Mouse (Mus musculus) hindlimb bud, embryonic 11.5 days (tissue): ENCODE measurements around the gene Fam189b.

ENCODE experiments used
- DNase-seq: peaks from one replicate; pipeline ENCODE4 v3.0.0-alpha.2; 2012; ENCODE audit warnings: low read depth, low spot score; ENCODE audit errors: extremely low spot score

The Fam189b gene

DNA sequence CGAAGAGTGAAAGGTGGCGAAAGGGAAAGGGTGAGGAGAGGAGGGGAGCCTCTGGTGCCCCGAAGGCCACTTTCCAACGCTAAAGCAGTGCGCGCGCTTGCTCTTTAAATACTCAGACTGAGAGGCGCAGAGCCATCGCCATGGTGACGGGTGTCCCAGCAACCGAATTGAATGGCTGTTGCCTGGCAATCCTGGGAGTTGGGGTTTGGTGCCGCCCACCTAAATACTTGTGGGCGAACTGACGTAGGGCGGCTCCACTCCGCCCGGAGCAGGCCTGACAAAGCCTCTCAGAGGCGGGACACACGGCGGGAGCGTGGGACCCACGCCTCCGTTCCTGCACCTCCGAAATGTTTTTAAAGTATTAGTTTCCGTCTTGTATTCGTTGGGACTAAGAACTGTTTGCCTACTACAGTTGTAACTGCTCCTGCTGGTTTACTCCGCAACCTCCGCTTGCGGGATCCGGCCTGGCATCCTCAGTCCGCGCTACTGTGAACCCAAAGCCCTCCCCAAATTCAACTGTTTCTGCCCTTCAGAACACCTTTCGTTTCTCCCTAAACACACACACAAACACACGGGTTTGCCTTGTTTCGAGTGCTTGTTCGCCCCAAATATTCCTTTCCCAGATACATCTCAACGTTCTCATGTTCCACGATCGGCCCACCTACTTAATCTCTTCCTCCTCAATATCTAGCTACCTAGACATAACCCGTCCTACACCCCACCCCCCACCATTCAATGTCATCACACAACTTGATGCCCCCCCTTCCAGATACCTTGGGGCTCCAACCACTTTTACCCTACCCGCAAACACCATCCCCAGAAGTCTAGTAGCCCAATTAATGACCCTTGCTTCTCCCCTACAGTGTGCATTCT is 44.6 kb downstream of the Fam189b start:
- DNase-seq, result peak; percentile 83

DNA sequence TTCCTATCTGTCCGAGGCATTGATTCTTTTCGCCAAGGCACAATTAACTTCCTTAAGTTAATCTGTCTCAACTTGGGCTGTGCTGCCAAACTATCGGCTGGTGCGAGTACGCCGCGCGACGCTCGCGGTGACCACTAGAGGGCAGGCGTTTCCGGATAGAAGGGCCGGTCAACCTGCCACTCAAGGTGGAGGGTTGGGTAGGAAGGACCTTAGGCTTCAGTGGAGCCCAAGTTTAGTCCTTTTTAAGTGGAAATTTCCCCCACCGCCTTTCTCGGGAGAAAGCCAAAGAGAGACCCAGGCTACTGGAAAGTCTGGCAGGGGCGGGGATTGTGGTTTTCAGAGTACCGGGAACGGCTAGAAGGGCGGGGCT is 45.2 kb downstream of the Fam189b start:
- DNase-seq, result peak; percentile 66

DNA sequence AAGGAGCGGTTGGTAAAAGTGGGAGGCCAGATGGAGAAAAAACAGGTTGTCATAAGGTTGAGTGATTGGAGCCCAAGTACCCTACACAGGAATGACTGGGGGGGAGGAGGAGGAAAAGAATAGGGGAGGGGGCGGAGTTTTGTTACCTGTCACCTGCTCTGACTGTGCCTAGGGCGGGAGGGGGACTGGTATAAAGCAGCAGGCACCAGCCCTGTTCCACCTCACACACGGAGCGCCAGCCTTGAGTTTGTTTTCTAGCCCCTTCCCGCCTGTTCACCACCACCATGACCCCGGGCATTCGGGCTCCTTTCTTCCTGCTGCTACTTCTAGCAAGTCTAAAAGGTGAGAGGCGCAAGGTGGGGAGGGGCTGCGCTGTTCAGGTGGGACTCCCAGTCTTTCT is 45.9 kb downstream of the Fam189b start, which contains the start of gene Muc1:
Muc1 (plus strand) TSS at position 222 of the 400 bp plus-strand sequence.
- DNase-seq, result no peak

DNA sequence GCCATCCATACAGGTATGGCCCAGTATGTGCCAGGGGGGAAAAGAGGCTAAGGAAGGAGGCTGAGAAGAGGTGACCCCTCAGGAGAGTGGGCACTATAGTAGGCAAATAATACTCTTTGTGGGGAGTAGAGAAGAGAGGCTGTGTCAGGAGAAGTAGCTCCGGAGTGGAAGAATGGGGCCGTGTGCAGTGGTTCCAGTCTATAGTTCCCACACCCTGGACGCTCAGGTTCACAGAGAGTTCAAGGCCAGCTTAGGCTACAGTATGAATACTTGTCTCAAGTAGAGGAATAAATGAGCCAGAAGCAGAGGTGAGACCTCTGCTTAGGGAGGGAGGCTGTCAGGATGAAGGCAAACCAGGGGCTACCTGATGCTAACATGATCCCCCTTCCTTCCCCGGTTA is 46.3 kb downstream of the Fam189b start:
- no peak for DNase-seq

DNA sequence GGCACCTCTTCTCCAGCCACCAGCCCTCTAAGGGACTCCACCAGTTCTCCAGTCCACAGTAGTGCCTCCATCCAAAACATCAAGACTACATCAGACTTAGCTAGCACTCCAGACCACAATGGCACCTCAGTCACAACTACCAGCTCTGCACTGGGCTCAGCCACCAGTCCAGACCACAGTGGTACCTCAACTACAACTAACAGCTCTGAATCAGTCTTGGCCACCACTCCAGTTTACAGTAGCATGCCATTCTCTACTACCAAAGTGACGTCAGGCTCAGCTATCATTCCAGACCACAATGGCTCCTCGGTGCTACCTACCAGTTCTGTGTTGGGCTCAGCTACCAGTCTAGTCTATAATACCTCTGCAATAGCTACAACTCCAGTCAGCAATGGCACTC is 47.6 kb downstream of the Fam189b start:
- no peak for DNase-seq

DNA sequence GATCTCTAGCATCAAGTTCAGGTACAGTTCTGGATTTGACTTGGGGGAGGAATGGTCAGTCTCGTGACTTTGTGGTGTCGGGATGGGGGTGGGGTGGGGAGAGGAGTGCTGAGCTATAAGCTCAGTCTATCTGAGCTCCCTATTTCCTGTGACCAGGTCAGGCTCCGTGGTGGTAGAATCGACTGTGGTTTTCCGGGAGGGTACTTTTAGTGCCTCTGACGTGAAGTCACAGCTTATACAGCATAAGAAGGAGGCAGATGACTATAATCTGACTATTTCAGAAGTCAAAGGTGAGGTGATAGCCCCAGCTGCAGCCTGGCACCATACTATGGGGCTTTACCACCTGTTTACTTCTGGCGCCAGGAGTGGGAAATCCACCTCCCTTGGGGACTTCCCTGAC is 48.4 kb downstream of the Fam189b start:
- no peak for DNase-seq

DNA sequence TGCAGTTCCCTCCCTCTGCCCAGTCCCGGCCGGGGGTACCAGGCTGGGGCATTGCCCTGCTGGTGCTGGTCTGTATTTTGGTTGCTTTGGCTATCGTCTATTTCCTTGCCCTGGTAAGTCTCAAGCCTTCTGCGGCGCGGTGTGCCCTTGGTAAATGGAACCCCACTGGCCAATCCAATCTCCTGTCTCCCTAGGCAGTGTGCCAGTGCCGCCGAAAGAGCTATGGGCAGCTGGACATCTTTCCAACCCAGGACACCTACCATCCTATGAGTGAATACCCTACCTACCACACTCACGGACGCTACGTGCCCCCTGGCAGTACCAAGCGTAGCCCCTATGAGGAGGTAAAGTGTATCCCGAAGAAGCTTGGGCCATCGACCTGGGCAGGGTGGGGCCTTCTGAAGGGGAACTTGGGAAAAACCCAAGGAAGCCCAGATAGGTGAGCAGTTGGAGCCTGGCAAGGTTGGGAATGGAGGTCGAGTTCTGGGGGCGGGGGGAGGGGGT is 48.9 kb downstream of the Fam189b start:
- no peak for DNase-seq

DNA sequence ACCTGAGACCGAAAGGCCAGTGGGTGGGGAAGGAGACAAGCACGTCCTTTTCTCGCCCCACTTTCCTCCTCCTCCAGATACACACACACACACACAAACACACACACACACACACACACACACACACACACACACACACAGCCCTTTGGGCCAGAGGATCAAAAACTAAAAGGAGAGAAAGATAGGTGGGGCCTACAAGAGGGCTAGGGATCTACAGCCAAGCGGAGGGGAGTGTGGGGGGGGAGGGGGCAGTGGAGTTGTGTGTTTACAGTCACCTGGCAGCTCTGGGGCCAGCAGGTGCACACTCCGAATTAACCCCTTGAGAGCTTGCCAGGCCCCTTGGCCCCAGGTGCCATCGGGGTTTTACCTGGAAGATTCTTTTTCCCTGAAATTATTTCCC is 49.7 kb downstream of the Fam189b start:
- DNase-seq, result no peak

DNA sequence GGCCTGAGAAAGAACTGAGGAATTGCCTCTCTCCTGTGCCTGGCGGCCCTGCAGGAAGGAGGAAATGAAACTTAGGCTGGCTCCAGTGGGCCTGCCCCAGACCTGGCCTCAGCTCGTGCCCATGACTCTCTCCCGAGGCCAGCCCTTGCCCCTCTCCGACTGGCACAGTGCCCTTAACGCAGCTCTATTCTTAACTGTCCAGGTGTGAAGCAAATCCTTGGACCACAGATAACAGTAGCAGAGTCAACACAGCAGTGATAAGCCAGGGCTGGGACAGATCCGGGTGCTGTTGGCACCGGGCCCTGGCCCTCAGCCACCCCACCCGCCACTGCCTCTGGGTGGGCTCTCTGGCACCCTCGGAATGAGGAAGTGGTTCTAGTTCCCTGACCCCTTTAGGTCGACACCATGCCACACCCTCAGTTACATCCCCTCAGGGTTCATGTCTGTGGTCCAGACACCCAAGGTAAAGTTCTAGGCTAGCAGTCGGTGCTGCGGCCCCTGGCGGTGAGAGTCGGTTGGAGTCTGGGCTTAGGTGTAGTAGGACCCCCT is 50.7 kb downstream of the Fam189b start:
- no peak for DNase-seq

DNA sequence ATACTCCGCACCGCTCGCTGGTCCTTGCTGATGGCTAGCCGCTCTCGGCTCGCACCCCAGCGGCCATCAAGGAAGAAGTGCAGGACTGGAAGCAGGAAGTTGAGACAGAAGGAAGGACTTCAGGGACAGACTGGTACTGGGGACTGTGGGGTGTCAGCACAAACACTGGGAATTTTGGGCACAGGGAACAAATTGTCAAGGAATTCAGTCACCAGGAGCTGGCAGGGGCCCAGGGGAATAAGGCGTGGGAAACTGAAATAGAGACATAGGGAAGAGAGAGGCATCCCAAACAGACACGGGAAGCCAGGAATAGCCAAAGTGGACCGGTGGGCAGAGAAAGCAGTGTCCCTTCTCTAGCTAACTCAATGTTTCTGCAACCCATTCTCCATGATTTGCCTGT is 53.6 kb downstream of the Fam189b start:
- DNase-seq, result no peak

DNA sequence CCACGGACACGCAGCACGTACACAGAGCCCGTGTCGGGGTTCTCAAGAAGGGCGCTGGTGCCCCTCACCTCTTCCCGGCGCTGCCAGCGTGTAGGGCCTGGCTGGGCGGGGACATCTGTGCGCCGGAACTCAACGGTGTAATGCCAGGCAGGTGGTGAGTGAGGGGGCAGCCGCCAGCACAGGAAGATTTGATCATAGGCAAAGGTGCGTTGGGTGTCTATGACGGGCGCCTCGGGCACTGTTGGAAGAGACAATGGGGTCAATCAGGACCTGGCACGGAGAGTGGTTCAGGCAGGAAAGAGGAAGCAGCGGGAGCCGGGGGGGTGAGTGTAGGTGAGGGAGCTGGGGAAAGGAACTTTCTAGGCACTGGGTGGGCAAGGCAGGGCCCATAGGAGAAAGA is 54.7 kb downstream of the Fam189b start:
- no peak for DNase-seq

DNA sequence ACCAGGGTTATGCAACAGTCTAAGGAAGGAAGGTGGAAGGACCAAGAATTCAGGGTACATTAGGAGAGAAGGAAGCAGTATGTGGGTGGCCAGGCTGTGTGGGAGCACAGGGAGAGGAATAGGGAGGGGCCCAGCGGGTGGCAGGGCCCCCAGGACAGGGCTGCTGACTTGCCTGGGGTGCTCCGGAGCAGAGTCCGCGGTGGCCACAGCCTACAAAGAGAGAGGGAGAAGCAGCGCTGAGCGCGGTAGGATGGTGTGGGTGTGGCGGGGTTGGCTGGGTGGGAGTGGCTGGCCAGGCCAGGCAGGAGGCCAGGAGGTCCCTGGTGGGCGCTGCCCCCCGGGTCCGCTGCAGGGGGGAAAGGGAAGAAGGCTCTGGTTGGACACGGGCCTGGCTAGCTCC is 55.6 kb downstream of the Fam189b start:
- DNase-seq, result no peak
